Mouse (Mus musculus): ENCODE data around the gene Igbp1b. TPM values are rescaled to one million over a fixed set of nuclear protein-coding genes. Genes with fewer than 3 reads are reported as not detected.

Igbp1b gene
- polyA plus RNA-seq (2015; fragmentation: Nextera tagmentation; extraction: Ambion mirVana) = not detected in 2 replicates

DNA sequence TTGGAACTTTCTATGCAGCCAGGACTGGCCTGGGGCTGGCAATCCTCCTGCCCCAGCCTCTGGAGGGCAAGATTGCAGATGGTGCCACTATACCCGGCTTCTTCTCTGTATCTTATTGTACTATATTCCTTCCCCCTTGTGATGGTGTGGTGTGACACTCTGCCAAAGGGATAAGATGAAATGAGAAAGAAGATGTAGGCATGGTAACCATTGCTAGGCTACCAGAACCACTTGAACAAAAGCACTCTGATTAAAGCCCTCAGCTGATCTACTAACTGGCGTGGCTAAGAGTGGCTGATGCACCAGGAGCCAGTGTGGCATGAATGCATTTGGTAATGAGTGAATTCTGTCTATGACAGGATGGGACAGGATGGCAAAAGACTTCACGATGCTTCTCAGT, at the start of gene Igbp1b:
Gene Igbp1b (minus strand): TSS at position 29 of the 400 bp plus-strand sequence.
- no peaks in the 10 kb centered on the region for H3K9me3 ChIP-seq (ENCODE audit: control insufficient read depth, low read length)
- H3K9ac ChIP-seq (ENCODE audit: low read length) = no peak within 1 kb of the TSS
- H3K27me3 ChIP-seq (ENCODE audit: control insufficient read depth, insufficient read depth, low read length) = no peaks in the 10 kb centered on the region
- H3K4me3 ChIP-seq (ENCODE audit: low read depth, low read length) = no peak within 1 kb of the TSS
- no peak for TF ChIP-seq CTCF (IDR thresholded peaks at IDR 0.05; ENCODE audit: low read depth)
- TF ChIP-seq EP300 (optimal IDR thresholded peaks at IDR 0.05) = no peak
- WGBS = 78% methylated on average over 3 of the region's 3 CpGs
- no peak within 1 kb of the TSS for H3K4me2 ChIP-seq (replicated peaks; ENCODE audit: low read depth)
- H3K4me1 ChIP-seq (replicated peaks; ENCODE audit: control insufficient read depth, insufficient read depth) = no peaks in the 10 kb centered on the region
- DNase-seq (ENCODE audit: low spot score) (no peak), ATAC-seq (ENCODE audit: low FRiP score, low TSS enrichment) (no peak)
- no peak within 1 kb of the TSS for H3K27ac ChIP-seq (replicated peaks)
- no peaks in the 10 kb centered on the region for H3K36me3 ChIP-seq (ENCODE audit: control insufficient read depth, insufficient read depth, low read length)

DNA sequence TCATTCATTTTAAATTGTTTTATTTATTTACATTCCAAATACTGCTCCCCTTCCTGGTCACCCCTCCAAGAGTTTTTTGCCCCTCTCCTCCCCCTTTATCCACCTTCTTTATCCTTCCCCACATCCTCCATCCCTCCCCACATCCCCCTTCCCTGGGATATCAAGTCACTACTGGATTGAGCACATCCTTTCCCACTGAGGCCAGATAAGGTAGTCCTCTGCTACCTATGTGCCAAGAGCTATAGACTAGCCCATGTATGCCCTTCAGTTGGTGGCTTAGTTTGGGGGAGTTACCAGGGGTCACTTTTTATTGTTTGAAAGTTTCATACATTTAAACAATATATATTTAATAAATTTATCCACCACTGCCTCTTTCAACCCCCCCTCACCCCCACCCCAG, 24.6 kb upstream of the Igbp1b start:
- Histone ChIP-seq H3K4me2 (replicated peaks; ENCODE audit: low read depth) (no peak overlapping the region), H3K27me3 (ENCODE audit: control insufficient read depth, insufficient read depth, low read length) (no peaks in the 10 kb centered on the region), H3K36me3 (ENCODE audit: control insufficient read depth, insufficient read depth, low read length) (no peaks in the 10 kb centered on the region), H3K4me1 (replicated peaks; ENCODE audit: control insufficient read depth, insufficient read depth) (no peaks in the 10 kb centered on the region), H3K4me3 (ENCODE audit: low read depth, low read length) (no peak overlapping the region), H3K27ac (replicated peaks) (no peak overlapping the region), H3K9me3 (ENCODE audit: control insufficient read depth, low read length) (no peaks in the 10 kb centered on the region), H3K9ac (ENCODE audit: low read length) (no peak overlapping the region)
- TF ChIP-seq CTCF (IDR thresholded peaks at IDR 0.05; ENCODE audit: low read depth) (no peak), EP300 (optimal IDR thresholded peaks at IDR 0.05) (no peak)
- DNase-seq (ENCODE audit: low spot score) (no peak), ATAC-seq (ENCODE audit: low FRiP score, low TSS enrichment) (no peak)

GRCm38 (mm10) chr6:138672704-138673141, 14.4 kb upstream of the Igbp1b start:
- WGBS = 10% methylated on average over 2 of the region's 2 CpGs
- Histone ChIP-seq H3K4me2 (replicated peaks; ENCODE audit: low read depth) (no peak overlapping the region), H3K9ac (ENCODE audit: low read length) (no peak overlapping the region), H3K27me3 (ENCODE audit: control insufficient read depth, insufficient read depth, low read length) (no peaks in the 10 kb centered on the region), H3K27ac (replicated peaks) (no peak overlapping the region), H3K36me3 (ENCODE audit: control insufficient read depth, insufficient read depth, low read length) (no peaks in the 10 kb centered on the region), H3K9me3 (ENCODE audit: control insufficient read depth, low read length) (no peaks in the 10 kb centered on the region), H3K4me3 (ENCODE audit: low read depth, low read length) (no peak overlapping the region), H3K4me1 (replicated peaks; ENCODE audit: control insufficient read depth, insufficient read depth) (no peaks in the 10 kb centered on the region)
- TF ChIP-seq EP300 (optimal IDR thresholded peaks at IDR 0.05) = no peak
- TF ChIP-seq CTCF (IDR thresholded peaks at IDR 0.05; ENCODE audit: low read depth) = no peak
- no peak for DNase-seq (ENCODE audit: low spot score)
- ATAC-seq (ENCODE audit: low FRiP score, low TSS enrichment) = no peak

DNA sequence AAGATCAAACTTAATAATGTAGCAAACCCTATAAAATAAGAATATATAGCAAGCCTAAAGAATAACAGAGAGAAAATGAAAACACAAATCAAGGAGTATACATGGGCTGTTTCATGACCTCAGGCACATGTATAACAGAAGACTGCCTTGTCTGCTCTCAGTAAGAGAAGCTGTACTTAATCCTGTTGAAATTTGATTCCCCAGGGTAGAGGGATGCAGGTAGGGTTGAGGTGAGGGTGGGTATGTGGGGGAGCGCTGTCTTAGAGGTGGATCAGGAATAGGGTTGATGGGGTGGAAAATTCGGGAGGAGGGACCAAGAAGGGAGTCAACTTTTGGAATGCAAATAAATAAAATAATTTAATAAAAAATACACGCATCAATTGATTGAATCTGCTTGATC, 7.1 kb upstream of the Igbp1b start:
- Histone ChIP-seq H3K9ac (ENCODE audit: low read length) (no peak overlapping the region), H3K4me3 (ENCODE audit: low read depth, low read length) (no peak overlapping the region), H3K4me2 (replicated peaks; ENCODE audit: low read depth) (no peak overlapping the region), H3K4me1 (replicated peaks; ENCODE audit: control insufficient read depth, insufficient read depth) (no peaks in the 10 kb centered on the region), H3K36me3 (ENCODE audit: control insufficient read depth, insufficient read depth, low read length) (no peaks in the 10 kb centered on the region), H3K27me3 (ENCODE audit: control insufficient read depth, insufficient read depth, low read length) (no peaks in the 10 kb centered on the region), H3K9me3 (ENCODE audit: control insufficient read depth, low read length) (no peaks in the 10 kb centered on the region), H3K27ac (replicated peaks) (no peak overlapping the region)
- ATAC-seq (ENCODE audit: low FRiP score, low TSS enrichment) (no peak), DNase-seq (ENCODE audit: low spot score) (no peak)
- WGBS = 66% methylated on average over 3 of the region's 3 CpGs
- TF ChIP-seq CTCF (IDR thresholded peaks at IDR 0.05; ENCODE audit: low read depth) (no peak), EP300 (optimal IDR thresholded peaks at IDR 0.05) (no peak)

DNA sequence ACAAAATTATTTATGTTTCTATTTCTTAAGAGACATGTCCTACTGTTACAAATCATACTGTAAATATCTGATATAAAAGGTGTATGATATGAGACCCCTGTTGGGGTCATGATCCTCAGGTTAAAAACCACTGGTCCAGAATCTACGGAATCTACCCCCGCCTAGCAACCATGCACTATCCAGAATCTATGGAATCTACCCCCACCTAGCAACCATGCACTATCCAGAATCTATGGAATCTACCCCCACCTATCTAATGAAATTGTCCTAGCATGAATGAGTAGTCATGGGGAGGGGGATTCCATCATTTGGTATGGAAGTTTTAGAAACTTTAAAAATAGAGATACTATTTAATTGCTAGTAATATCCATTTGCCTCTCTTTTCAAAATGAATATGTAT, 12.7 kb downstream of the Igbp1b start:
- Histone ChIP-seq H3K36me3 (ENCODE audit: control insufficient read depth, insufficient read depth, low read length) (no peaks in the 10 kb centered on the region), H3K4me1 (replicated peaks; ENCODE audit: control insufficient read depth, insufficient read depth) (no peaks in the 10 kb centered on the region), H3K4me3 (ENCODE audit: low read depth, low read length) (no peak overlapping the region), H3K9ac (ENCODE audit: low read length) (no peak overlapping the region), H3K27ac (replicated peaks) (no peak overlapping the region), H3K9me3 (ENCODE audit: control insufficient read depth, low read length) (no peaks in the 10 kb centered on the region), H3K27me3 (ENCODE audit: control insufficient read depth, insufficient read depth, low read length) (no peaks in the 10 kb centered on the region), H3K4me2 (replicated peaks; ENCODE audit: low read depth) (no peak overlapping the region)
- ATAC-seq (ENCODE audit: low FRiP score, low TSS enrichment) (no peak), DNase-seq (ENCODE audit: low spot score) (no peak)
- no peak for TF ChIP-seq CTCF (IDR thresholded peaks at IDR 0.05; ENCODE audit: low read depth)
- TF ChIP-seq EP300 (optimal IDR thresholded peaks at IDR 0.05) = no peak
- 89% methylated on average over 2 of the region's 2 CpGs for WGBS

- Histone ChIP-seq H3K9me3 (ENCODE audit: control insufficient read depth, low read length) (no peaks in the 10 kb centered on the region), H3K4me3 (ENCODE audit: low read depth, low read length) (no peak overlapping the region), H3K4me1 (replicated peaks; ENCODE audit: control insufficient read depth, insufficient read depth) (no peaks in the 10 kb centered on the region), H3K4me2 (replicated peaks; ENCODE audit: low read depth) (no peak overlapping the region), H3K9ac (ENCODE audit: low read length) (no peak overlapping the region), H3K27me3 (ENCODE audit: control insufficient read depth, insufficient read depth, low read length) (no peaks in the 10 kb centered on the region), H3K36me3 (ENCODE audit: control insufficient read depth, insufficient read depth, low read length) (no peaks in the 10 kb centered on the region), H3K27ac (replicated peaks) (no peak overlapping the region)
- DNase-seq (ENCODE audit: low spot score) = no peak
- TF ChIP-seq EP300 (optimal IDR thresholded peaks at IDR 0.05) (no peak), CTCF (IDR thresholded peaks at IDR 0.05; ENCODE audit: low read depth) (no peak)
- no peak for ATAC-seq (ENCODE audit: low FRiP score, low TSS enrichment)
- WGBS = 43% methylated on average over 4 of the region's 4 CpGs
Measured at GRCm38 (mm10) chr6:138639351-138639750, 19.0 kb downstream of the Igbp1b start.

Measured in stomach, postnatal 0 days (tissue).